Mouse (Mus musculus) neural tube, embryonic 14.5 days (tissue): ENCODE results near the gene Oprd1. TPM values are rescaled to one million over a fixed set of nuclear protein-coding genes. Genes with fewer than 3 reads are reported as not detected.
A peak's percentile ranks its signal among the peaks of the same experiment; 100 is the strongest.

Experiments
- ATAC-seq: fragments of 200-750 bp; cut with Nextera tagmentation; 2 replicates; pipeline ENCODE4 v1.8.0; 2017; ENCODE audit warnings: low read depth, mild to moderate bottlenecking, moderate TSS enrichment, moderate library complexity
- H3K27ac ChIP-seq: fragments of 300-500 bp; sonication (generic); 2 replicates; pipeline ENCODE4 v1.5.1; 2014; ENCODE audit warnings: low read depth, mild to moderate bottlenecking, control low read depth, low read length, moderate library complexity, mixed read lengths
- H3K27me3 ChIP-seq: fragments of 300-500 bp; sonication (generic); 2 replicates; pipeline ENCODE4 v1.6.1; 2014; ENCODE audit warnings: low read length; ENCODE audit not compliant: control insufficient read depth, insufficient read depth
- H3K36me3 ChIP-seq: fragments of 300-500 bp; sonication (generic); 2 replicates; pipeline ENCODE4 v1.6.1; 2014; ENCODE audit warnings: low read length, mixed read lengths; ENCODE audit not compliant: control insufficient read depth, insufficient read depth
- H3K4me1 ChIP-seq: fragments of 300-500 bp; sonication (generic); 2 replicates; pipeline ENCODE4 v1.6.1; 2014; ENCODE audit warnings: low read length; ENCODE audit not compliant: control insufficient read depth, insufficient read depth
- H3K4me2 ChIP-seq: fragments of 300-500 bp; sonication (generic); 2 replicates; pipeline ENCODE4 v1.6.1; 2014; ENCODE audit warnings: mild to moderate bottlenecking, low read depth, low read length, control low read depth
- H3K4me3 ChIP-seq: fragments of 300-500 bp; sonication (generic); 2 replicates; pipeline ENCODE4 v1.5.1; 2014; ENCODE audit warnings: low read depth, low read length, control low read depth, mixed read lengths
- H3K9ac ChIP-seq: fragments of 300-500 bp; sonication (generic); replicated peaks from 2 replicates; pipeline ENCODE4 v1.6.1; 2014; ENCODE audit warnings: low read depth, mild to moderate bottlenecking, control low read depth, low read length, mixed read lengths
- H3K9me3 ChIP-seq: fragments of 300-500 bp; sonication (generic); 2 replicates; pipeline ENCODE4 v1.6.1; 2016; ENCODE audit warnings: low read length; ENCODE audit not compliant: control insufficient read depth
- WGBS: fragments of 180-500 bp; shearing (Covaris S2); extraction: QIAGEN DNeasy Blood & Tissue Kit; methylation state at CpG from one replicate; pipeline ENCODE4 v1.1.7; 2014; 5-methylcytosine and 5-hydroxymethylcytosine counted together
- polyA plus RNA-seq: library from polyadenylated mRNA; unstranded; fragments of >200 nt; fragmentation: Nextera tagmentation; extraction: Ambion mirVana; gene quantifications from 2 replicates; pipeline ENCODE4 v1.2.1, GENCODE M21; 2014

Gene Oprd1
- 0.63 and 0.95 TPM in 2 replicates for polyA plus RNA-seq

DNA sequence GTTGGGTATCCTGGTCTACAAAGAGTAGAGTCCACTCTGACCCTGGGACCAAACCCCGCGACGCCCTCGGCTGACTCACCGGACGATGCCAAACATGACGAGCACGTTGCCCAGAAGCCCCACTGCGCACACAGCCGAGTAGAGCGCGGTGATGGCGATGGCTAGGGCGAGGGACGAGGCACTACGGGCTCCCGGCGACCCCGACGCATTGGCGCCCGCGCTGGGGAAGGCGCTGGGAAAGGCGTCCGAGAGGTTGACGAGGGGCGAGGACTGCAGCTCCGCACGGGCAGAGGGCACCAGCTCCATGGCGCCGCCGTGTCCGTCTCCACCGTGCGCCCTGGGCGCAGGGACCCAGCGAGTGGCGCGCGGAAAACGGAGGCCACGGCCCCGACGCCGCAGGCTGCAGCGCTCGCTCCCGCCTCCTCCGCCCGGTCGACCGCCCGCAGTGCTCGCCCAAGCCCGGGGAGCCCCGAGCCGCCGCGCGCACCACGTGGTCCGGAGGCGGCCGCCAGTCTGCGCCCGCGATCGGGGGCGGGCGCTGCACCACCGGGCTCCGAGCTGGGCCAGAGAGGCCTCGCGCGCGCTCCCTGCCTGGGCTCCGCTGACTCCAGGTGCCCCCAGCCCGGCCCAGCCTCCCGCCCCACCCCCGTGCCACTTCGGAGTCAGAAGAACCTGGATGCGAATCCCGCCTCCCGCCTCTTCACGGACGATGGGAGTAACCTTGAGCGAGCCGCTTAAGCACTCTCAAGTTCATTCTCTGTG, at the start of gene Oprd1:
Oprd1 (minus strand) TSS at position 407 of the 762 bp plus-strand sequence.
- under 1% methylated on average over 83 of the region's 89 CpGs for WGBS
- 0 out of 2 replicates have a peak, but pooled peaks have one; percentile 24 for ATAC-seq

DNA sequence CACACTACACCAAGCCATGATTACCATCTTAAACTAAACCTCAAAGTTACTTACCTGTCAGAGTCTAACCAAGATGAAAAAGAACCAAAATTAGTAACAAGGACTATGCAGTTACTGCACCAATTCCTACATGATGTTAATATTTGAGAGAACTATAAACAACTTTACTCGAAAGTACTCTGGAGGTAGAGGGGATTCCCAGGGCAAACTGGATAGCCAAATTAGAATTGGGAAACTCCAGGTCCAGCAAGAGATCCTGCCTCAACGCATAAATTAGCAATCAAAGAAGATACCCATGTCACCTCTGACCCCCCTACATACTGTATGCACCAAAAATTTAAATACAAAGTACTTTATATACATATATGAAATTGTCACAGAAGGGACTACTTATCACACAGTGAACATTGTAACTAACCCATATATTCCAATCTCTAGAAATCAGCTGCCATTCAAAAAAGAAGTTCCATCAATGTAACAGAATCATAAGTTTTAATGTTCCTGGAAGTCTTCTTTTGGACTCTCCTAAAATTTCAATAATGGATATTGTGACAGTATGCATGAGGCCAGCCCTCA, 43.6 kb upstream of the Oprd1 start:
- no peaks in the 10 kb centered on the region for H3K9me3 ChIP-seq
- no peak overlapping the region for H3K4me2 ChIP-seq
- peaks cover 14% of the 10 kb centered on the region for H3K36me3 ChIP-seq
- no peak for ATAC-seq
- no peak overlapping the region for H3K4me3 ChIP-seq
- 97% methylated on average over 2 of the region's 2 CpGs for WGBS
- H3K9ac ChIP-seq: no peak overlapping the region
- no peaks in the 10 kb centered on the region for H3K4me1 ChIP-seq
- no peaks in the 10 kb centered on the region for H3K27me3 ChIP-seq
- no peak overlapping the region for H3K27ac ChIP-seq

More for the DNA sequence above, at the start of gene Oprd1:
- peak within 1 kb of the TSS; percentile 61 for H3K4me2 ChIP-seq
- no peaks in the 10 kb centered on the region for H3K4me1 ChIP-seq
- no peak within 1 kb of the TSS; the same call in 1 of the 2 replicates for H3K9ac ChIP-seq
- no peak within 1 kb of the TSS for H3K27ac ChIP-seq
- peaks cover 31% of the 10 kb centered on the region for H3K27me3 ChIP-seq
- no peaks in the 10 kb centered on the region for H3K36me3 ChIP-seq
- H3K4me3 ChIP-seq: peak within 1 kb of the TSS; percentile 33
- no peaks in the 10 kb centered on the region for H3K9me3 ChIP-seq

DNA sequence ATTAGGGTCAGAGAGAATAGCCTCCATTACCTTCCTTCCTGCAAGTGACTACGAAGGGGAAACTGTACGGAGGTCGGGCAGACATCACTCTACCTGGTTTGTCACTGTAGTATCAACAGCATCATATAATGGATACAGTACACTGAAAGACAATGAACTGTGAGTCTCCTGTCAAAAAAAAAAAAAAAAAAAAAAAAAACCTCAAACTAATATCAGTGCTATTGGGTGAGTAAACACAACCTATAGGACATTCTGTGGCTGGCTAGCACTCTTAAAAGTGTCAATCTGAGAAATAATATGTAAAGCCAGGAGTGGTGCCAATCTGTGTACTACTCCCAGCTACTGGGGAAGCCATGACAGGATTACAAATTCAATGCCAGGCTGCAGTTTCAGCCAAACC, 38.9 kb upstream of the Oprd1 start:
- Histone ChIP-seq H3K36me3 (peaks cover 14% of the 10 kb centered on the region), H3K9me3 (no peaks in the 10 kb centered on the region), H3K27ac (no peak overlapping the region), H3K4me2 (no peak overlapping the region), H3K27me3 (no peaks in the 10 kb centered on the region), H3K4me1 (no peaks in the 10 kb centered on the region), H3K9ac (no peak overlapping the region), H3K4me3 (no peak overlapping the region)
- WGBS: 94% methylated on average over 3 of the region's 3 CpGs
- ATAC-seq: no peak

DNA sequence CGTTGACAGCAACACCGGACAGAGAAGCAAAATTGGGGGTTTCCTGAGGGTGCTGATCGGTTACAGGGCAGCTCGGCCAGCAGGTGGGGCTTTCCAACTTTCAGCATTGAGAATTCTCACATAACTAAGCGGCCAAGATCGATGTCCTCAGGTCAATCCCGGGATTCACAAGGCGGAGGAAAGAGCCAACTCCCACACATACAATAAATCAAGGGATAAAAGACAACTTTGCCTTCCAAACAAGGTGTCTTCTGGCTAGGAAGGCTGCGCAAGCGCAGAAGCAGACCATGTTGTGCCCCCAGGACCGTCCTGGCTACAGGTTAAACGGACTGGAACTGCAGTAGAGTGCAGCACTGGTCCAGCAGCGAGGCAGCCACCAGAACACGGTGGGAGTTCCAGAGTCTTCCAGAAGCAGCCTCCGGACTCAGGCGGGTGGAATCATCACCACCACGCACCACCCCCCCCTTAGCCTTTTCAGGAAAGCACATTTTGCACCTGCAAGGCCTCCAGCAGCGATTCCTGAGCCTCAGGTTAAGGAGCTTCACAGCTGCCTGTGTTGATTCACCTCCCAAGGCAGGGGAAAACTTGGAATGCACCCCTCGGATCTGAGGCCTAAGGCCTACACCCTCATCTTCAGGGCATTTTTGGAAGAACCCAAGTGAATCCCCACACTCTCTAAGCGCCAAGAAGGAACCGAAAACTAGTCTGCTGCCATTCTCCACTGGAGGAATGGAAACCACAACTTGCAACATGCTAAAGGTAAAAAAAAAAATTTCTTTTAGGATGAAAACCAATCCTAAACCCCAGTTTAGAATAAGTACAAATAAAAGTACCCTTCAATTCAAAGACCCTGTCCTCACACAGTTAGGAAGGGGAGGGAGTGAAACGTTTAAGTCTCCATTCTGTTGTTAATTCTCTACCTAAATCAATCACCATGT, 37.7 kb upstream of the Oprd1 start:
- no peak for ATAC-seq
- H3K4me1 ChIP-seq: no peaks in the 10 kb centered on the region
- no peak overlapping the region for H3K27ac ChIP-seq
- H3K9ac ChIP-seq: no peak overlapping the region
- H3K9me3 ChIP-seq: no peaks in the 10 kb centered on the region
- no peak overlapping the region for H3K4me3 ChIP-seq
- 66% methylated on average over 22 of the region's 22 CpGs for WGBS
- H3K27me3 ChIP-seq: no peaks in the 10 kb centered on the region
- H3K4me2 ChIP-seq: no peak overlapping the region
- peaks cover 14% of the 10 kb centered on the region for H3K36me3 ChIP-seq

DNA sequence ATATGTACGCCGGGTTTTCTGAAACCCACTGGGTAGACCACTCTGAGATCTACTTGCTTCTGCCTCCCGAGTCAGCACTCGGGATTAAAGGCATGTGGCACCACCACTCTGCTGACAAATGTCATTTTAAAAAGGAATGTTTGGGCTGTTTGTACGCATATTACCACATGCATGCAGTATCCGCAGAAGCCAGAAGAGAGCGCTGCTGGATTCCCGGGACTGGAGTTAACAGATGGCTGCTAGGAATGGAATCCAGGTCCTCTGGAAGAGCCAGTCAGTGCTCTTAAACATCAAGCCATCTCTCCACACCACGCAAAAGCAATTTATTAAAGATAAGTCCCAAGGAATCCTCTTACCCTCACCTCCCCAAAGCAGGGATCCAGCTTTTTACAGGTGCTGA, 36.4 kb upstream of the Oprd1 start:
- Histone ChIP-seq H3K9ac (no peak overlapping the region), H3K36me3 (peaks cover 12% of the 10 kb centered on the region), H3K4me3 (no peak overlapping the region), H3K9me3 (no peaks in the 10 kb centered on the region), H3K27me3 (no peaks in the 10 kb centered on the region), H3K4me2 (no peak overlapping the region), H3K27ac (no peak overlapping the region), H3K4me1 (no peaks in the 10 kb centered on the region)
- ATAC-seq: no peak
- WGBS: 80% methylated on average over 9 of the region's 9 CpGs

DNA sequence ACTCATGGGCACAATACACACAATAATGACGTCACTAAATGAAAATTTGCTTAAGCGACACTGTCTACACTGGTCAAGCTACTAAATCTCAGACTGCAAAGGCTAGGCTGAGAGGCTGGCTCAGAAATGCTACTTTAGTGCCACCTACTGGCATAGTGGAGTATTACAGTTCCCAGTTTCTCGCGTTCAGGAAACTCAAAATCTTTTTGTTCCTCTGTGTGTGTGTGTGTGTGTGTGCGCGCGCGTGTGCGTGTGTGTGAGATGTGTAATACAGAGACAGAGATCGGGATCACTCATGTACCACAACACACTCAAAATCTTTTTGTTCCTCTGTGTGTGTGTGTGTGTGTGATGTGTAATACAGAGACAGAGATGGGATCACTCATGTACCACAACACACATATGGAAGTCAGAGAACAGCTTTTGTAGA, 34.4 kb upstream of the Oprd1 start:
- Histone ChIP-seq H3K4me2 (no peak overlapping the region), H3K4me3 (no peak overlapping the region), H3K9ac (no peak overlapping the region), H3K4me1 (no peaks in the 10 kb centered on the region), H3K27me3 (no peaks in the 10 kb centered on the region), H3K27ac (no peak overlapping the region), H3K36me3 (no peaks in the 10 kb centered on the region; the same call in none of the 2 replicates), H3K9me3 (no peaks in the 10 kb centered on the region)
- peak; percentile 87 for ATAC-seq
- WGBS: 10% methylated on average over 10 of the region's 10 CpGs

DNA sequence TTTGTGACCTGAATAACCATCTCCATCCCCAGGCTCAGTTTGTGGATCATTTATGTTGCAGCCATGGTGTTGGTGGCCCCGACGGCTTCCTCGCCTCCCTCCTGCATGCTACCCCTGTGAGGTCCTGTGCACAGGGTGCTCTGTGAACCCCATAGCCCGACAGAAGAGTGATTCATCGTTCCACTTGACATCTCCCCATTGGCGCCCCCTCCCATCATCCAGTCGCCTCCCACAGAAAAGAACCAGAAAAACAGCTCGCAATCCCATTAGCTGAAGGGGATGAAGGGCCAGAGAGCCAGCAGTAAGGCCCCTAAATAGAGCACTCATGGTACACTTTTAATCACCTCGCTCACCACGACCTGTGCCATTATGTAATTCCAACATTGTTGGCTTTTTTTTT, 32.2 kb upstream of the Oprd1 start:
- Histone ChIP-seq H3K4me2 (no peak overlapping the region), H3K9ac (no peak overlapping the region), H3K27ac (no peak overlapping the region), H3K4me3 (no peak overlapping the region), H3K4me1 (no peaks in the 10 kb centered on the region), H3K36me3 (no peaks in the 10 kb centered on the region; the same call in none of the 2 replicates), H3K9me3 (no peaks in the 10 kb centered on the region), H3K27me3 (no peaks in the 10 kb centered on the region)
- no peak for ATAC-seq
- WGBS: 55% methylated on average over 10 of the region's 10 CpGs

DNA sequence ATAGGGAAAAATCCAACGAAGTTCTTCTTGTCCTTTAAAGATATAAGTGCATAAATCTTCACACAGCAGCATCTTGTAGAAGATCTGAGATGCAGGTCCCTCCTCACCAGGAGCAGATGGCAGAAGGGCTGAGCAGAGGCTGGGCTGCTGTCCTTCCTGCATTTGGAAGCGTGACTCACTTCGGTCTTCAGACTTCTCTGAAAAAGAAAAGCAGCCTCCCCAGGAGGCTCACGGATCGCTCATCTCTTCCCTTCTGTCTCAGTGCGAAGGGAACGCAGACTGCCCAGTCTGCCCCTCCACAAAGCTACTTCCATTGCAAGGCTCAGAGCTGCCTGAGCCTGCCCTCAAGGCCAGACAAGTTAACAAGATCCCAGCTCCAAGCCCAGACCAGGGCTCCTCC, 26.6 kb upstream of the Oprd1 start:
- ATAC-seq: no peak
- no peaks in the 10 kb centered on the region for H3K9me3 ChIP-seq
- no peaks in the 10 kb centered on the region for H3K27me3 ChIP-seq
- no peaks in the 10 kb centered on the region for H3K36me3 ChIP-seq
- 13% methylated on average over 7 of the region's 7 CpGs for WGBS
- 0 out of 2 replicates have a peak, but pooled peaks cover 6% of the 10 kb centered on the region for H3K4me1 ChIP-seq
- H3K4me2 ChIP-seq: no peak overlapping the region
- H3K9ac ChIP-seq: no peak overlapping the region
- no peak overlapping the region for H3K27ac ChIP-seq
- H3K4me3 ChIP-seq: no peak overlapping the region
